Mouse (Mus musculus) frontal cortex, postnatal 10 days (tissue): ENCODE measurements around the gene Lrrtm3.

Experiments used
- DNase-seq, 2 experiments: peaks; one replicate each; pipeline ENCODE4 v3.0.0; 2022; ENCODE audit warnings: low spot score in 2 of 2, mixed read lengths in 1 of 2

The Lrrtm3 gene

GRCm38 (mm10) chr10:64041218-64041617 is 48.9 kb downstream of the Lrrtm3 start:
- no peak for DNase-seq

DNA sequence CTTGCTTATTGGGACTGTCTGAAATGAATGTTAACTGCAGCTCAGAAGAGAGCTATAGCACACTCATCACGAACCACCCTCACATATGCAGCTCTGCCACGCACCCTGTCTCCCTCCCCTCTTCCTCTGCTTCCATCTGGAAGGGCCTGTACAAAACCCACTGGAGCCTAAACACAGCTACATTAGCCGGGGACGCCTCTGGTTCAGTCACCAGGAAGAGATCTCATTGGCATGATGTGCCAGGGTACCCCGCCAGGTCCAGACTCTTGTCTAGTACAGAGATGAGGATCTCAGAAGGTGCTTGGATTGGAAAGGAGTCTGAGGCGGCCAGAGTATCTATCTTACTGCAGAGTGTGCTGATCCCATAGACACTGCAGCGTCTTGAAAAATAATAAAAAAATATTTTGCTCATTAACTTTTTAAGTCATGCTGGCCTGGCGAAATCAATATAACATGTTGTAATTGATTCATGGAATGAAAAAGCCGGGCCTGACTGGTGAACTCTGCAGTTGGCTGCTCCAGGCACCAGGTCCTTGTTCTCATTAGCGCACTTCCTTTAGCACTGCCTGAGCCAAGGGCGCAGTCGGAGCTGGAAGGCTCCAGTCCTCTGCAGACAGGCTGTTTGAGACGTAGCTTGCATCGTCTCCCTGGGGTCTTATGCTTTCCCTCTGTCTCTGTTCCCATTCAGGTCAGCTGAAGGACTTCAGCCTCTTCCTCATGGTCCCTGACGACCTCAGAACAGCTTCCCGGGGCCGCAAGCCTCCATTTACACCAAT is 50.1 kb downstream of the Lrrtm3 start:
- no peak for DNase-seq

- DNase-seq = no peak
Observed at GRCm38 (mm10) chr10:64030901-64031300, 59.2 kb downstream of the Lrrtm3 start.

DNA sequence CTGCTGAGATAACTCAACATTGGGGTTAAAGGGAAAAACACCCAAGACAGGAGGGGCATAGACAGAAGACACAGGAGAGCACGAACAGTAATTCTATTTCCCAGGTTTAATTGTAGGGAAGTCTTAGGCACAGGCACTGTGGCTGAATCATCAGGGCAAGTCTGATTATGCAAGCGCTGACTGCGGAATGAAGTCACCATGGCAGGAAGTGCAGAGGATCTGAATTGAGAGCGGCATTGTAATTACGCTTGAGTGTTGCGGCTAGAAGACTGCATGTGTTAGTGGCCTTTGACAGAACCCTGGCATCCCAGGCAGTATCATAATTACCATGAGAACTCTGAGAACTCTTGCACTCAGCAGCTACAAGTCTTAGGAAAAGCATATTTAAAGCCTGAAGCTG is 66.7 kb downstream of the Lrrtm3 start:
- no peak for DNase-seq

DNA sequence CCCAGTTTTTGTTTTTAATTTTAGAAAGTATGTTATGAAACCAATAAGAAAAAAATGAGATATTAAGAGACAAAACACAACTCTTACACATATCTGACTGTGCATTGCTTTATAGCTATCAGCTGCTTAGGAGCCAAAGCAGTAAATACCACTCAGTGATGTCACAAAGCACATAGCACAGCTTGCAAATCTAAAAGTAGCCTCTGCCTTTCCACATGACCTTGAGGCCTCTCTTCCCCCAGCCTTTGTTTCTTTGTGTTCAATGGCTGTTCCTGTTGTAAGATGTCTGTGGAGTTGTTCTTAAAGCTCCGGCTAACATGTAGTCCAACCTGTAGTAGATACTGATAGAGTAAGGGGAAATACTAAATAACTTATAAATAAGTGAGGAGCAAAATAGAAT is 69.7 kb downstream of the Lrrtm3 start:
- DNase-seq = no peak

GRCm38 (mm10) chr10:64001996-64002395 is 88.1 kb downstream of the Lrrtm3 start:
- no peak for DNase-seq

DNA sequence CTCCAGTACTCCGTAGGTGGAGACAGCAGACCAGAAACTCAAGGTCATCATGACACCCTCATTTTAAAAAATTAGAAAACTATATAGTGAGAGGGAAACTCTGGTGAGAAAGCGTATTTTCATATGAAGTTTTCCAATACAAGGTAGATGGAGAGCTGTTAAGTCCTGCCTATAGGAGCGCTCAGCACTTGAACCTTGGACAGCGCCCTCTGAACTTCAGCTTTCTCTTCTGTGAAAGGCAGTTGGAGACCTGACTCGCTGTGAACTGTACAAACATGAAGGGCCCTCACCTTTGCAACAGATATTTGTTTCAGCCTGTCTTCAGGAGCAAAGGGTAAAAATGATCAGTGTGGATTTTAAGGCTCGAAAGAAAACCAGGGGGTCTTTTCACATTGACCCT is 88.5 kb downstream of the Lrrtm3 start:
- DNase-seq = no peak

DNA sequence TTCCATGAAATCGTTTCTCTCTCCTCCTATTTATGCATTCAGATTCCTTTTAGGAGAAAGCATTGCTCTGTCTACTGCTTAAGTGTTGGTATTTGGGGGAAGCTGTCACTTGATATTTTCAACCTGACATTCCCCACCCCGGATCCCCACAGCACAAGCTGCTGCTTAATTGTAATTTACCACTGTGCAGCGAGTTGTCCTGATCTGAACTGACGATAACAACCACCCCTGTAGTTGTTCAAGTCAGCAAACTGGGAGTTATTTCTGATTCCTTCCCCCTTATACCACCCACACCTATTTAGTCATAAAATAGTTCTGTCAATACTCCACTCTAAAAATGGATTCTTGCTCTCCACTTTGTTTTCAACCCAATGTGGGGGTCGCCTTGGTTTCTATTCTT is 95.8 kb downstream of the Lrrtm3 start:
- peak in 1 of 2 experiments; percentile 8 for DNase-seq

GRCm38 (mm10) chr10:63985576-63985975 is 104.5 kb downstream of the Lrrtm3 start:
- no peak for DNase-seq

- no peak for DNase-seq
Observed at GRCm38 (mm10) chr10:63979410-63979809, 110.7 kb downstream of the Lrrtm3 start.

DNA sequence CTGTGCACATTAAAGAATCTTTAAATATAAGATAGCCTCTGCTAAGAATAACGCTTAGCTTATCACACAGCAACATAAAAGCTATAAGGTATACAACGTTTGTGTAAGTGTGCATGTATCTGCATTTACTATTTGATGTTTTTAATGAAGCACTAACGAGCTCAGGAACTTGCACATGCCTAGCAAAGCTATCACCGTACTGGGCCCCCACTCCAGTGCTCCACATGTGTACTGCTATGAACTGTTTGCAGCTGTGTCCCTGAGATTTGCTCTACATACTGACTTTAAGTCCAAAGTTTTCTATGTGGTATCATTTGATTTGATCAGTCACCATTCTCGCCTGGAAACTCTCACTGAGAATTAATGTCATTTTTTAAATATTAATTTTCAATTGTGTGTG is 111.1 kb downstream of the Lrrtm3 start:
- DNase-seq = no peak

DNA sequence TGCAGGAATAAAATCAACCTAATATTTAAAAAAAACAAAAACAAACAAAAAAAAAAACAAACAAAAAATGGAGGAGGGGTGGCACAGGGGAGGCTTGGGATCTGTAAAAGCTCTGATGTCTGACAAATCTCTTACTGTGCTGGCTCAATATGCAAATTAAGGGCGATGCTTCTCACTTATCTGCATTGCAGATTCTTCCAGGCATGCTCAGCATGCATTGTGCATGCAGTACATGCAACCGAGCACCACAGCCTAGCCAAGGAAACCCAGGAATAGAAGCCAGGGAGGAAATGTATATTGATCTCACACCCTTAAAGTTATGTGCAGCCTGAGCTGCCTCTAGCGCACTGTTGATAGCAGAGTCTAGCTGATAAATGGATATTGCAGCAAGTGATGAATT is 111.5 kb downstream of the Lrrtm3 start:
- DNase-seq = no peak

- DNase-seq = no peak
Observed at GRCm38 (mm10) chr10:63978101-63978500, 112.0 kb downstream of the Lrrtm3 start.

DNA sequence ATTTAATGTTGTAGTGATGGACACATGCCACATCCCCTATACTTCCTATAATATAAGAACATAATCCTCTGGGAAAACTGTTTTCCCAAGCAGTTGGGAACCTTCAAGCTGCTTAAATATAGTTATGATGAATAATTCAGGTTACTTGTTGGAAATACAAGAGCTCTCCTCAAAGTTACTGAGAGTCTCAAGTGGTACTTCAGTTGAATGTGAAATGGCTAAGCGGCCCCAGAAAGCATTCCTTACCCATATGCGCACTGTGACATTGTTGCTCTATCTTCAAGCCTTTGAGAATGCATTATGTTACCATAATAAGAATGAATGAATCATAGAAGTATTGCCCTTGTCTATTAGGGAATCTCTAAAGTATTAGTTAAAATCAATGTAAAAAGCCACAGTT is 117.8 kb downstream of the Lrrtm3 start:
- DNase-seq = no peak

- no peak for DNase-seq
Observed at GRCm38 (mm10) chr10:63954308-63954930, 135.7 kb downstream of the Lrrtm3 start.

- DNase-seq = no peak
Observed at GRCm38 (mm10) chr10:63951481-63951880, 138.6 kb downstream of the Lrrtm3 start.

DNA sequence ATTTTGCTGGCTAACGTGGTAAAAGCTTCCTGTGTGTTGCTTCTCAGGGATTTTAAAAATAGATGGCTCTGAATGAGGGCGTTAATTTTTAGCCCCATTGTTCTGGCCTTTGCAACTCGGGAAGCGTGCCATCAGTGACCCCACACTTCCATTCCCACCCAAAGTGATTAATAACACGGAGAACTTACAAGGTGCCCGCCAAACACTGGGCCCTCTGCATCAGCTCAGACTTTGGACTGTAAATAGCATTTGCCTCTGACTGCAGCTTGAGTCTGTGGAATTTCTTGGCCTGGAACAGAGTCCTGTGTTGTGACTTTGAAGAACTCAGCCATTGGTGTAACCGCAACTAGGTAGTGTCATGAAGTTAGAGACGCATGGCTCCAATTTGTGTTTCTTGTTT is 139.2 kb downstream of the Lrrtm3 start:
- no peak for DNase-seq

DNA sequence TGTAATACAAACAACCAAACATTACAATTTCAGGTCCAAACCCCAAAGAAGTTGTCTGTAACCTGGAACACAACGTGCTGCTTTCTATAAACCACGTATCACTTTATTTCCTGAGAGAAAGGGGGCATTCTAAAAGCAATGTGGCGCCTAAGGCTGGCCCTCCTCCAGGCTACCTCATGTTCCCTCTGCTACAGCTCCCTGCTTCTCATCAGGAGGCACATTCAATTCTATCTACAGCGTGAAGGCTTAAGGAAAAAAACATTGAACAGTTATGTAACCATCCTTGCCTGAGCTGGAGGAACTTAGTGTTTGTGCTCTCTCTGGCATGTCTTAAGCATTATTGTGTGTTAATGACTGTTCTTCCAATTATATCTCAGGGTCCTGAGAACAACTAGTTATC is 142.8 kb downstream of the Lrrtm3 start:
- no peak for DNase-seq

- DNase-seq = no peak
Observed at GRCm38 (mm10) chr10:63945534-63945933, 144.5 kb downstream of the Lrrtm3 start.

DNA sequence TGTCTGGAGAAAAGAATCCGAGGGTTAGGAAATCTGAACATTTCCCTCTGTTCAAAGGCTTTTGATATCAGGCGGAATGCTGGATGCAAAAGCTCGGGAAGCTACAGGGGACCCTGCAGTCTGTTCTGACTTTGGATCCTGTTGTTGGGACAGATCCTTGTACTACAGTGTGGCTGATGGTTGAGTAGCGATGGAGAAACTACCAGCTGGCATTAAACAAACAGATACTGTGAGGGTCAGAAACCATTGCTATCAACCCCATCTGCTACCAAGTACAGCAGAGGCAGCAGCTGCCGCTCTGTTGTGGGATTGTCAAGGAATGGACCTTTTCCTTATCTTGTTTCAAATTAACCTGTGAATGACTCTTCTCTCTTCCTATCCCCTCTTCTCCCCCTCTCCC is 156.1 kb downstream of the Lrrtm3 start:
- DNase-seq = no peak

DNA sequence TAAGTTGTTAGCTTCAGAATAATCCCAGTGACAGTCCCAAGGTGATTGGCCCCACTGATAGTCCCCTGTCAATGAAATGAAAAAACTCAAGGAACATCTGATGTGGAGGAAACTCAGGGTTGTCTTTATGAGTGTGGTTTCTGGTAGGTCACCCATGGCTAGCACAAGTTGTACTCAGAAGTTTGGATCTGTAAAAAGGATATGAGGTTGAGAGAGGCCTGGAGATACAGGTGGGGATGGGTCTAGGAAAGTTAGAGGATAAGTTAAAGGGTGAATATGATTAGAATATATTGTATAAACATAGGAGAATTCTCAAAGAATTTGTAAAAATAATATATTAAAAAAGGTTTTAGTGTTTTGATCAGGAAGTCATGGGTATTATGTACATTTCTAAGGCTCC is 162.7 kb downstream of the Lrrtm3 start, which contains the start of gene Gm10118:
Gene Gm10118 (minus strand): TSS at position 101 of the 400 bp plus-strand sequence.
- DNase-seq = no peak

GRCm38 (mm10) chr10:63908878-63909277 is 181.2 kb downstream of the Lrrtm3 start:
- no peak for DNase-seq

DNA sequence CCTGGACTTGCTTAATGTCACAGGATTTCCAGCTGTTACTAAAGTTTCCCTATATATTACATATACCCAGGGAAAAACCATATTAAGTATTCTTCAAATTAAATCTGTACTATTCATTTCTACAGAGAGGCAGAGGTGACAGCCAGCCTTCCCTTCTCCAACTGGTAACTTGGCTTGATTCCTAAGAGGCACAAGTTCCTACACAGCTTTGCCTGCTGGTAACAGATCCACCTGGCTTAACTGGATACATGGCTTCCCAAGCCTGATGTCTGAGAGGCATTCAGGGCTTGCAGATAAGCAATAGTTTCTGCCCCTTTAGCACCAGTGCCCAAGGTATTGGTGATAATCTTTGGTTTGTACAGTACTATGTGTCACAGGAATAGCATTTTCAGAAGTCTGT is 190.2 kb downstream of the Lrrtm3 start:
- DNase-seq = no peak
